Mouse (Mus musculus) limb, embryonic 14.5 days (tissue): Measurements from ENCODE around the gene Neurl1a. TPM values are rescaled to one million over a fixed set of nuclear protein-coding genes. Genes with fewer than 3 reads are reported as not detected.

Experiments used
- ATAC-seq: fragments of 200-750 bp; cut with Nextera tagmentation; 2 replicates; pipeline ENCODE4 v1.8.0; 2017; ENCODE audit warnings: low read depth, moderate number of reproducible peaks, moderate TSS enrichment; ENCODE audit not compliant: low FRiP score
- DNase-seq: peaks from one replicate; pipeline ENCODE4 v3.0.0-alpha.2; 2015; ENCODE audit warnings: low spot score
- H3K27ac ChIP-seq: fragments of 300-500 bp; sonication (generic); replicated peaks from 2 replicates; pipeline ENCODE4 v1.5.1; 2014; ENCODE audit warnings: low read depth, mild to moderate bottlenecking, low read length, moderate library complexity, mixed read lengths
- H3K27me3 ChIP-seq: fragments of 300-500 bp; sonication (generic); 2 replicates; pipeline ENCODE4 v1.6.1; 2014; ENCODE audit warnings: low read length, mixed read lengths; ENCODE audit not compliant: control insufficient read depth, insufficient read depth
- H3K36me3 ChIP-seq: fragments of 300-500 bp; sonication (generic); 2 replicates; pipeline ENCODE4 v1.6.1; 2014; ENCODE audit warnings: mild to moderate bottlenecking, low read length, moderate library complexity, mixed read lengths; ENCODE audit not compliant: control insufficient read depth, insufficient read depth
- H3K4me1 ChIP-seq: fragments of 300-500 bp; sonication (generic); 2 replicates; pipeline ENCODE4 v1.6.1; 2014; ENCODE audit warnings: antibody characterized with exemption, low read length, mixed read lengths; ENCODE audit not compliant: control insufficient read depth, insufficient read depth
- H3K4me2 ChIP-seq: fragments of 300-500 bp; sonication (generic); replicated peaks from 2 replicates; pipeline ENCODE4 v1.6.1; 2014; ENCODE audit warnings: low read depth, mild to moderate bottlenecking, low read length, moderate library complexity; ENCODE audit not compliant: severe bottlenecking
- H3K4me3 ChIP-seq: fragments of 300-500 bp; sonication (generic); replicated peaks from 2 replicates; pipeline ENCODE4 v1.5.1; 2014; ENCODE audit warnings: low read length
- H3K9ac ChIP-seq: fragments of 300-500 bp; sonication (generic); 2 replicates; pipeline ENCODE4 v1.6.1; 2014; ENCODE audit warnings: mild to moderate bottlenecking, low read depth, low read length, moderate library complexity; ENCODE audit not compliant: severe bottlenecking
- H3K9me3 ChIP-seq: fragments of 300-500 bp; sonication (generic); 2 replicates; pipeline ENCODE4 v1.6.1; 2016; ENCODE audit warnings: low read length; ENCODE audit not compliant: control insufficient read depth
- POLR2A ChIP-seq: fragments of 200-500 bp; IDR thresholded peaks from 2 replicates; pipeline ENCODE4 v1.8.0; 2012; ENCODE audit warnings: inconsistent platforms, mild to moderate bottlenecking, moderate library complexity, borderline replicate concordance; ENCODE audit not compliant: insufficient read depth, insufficient read length; ENCODE audit errors: extremely low read depth
- WGBS: fragments of 180-500 bp; shearing (Covaris S2); extraction: QIAGEN DNeasy Blood & Tissue Kit; methylation state at CpG from one replicate; pipeline ENCODE4 v1.1.7; 2014; 5-methylcytosine and 5-hydroxymethylcytosine counted together
- polyA plus RNA-seq, 2 experiments: library from polyadenylated mRNA; depleted of rRNA in 1 of 2; stranded (reverse) in 1 of 2; unstranded in 1 of 2; fragments of >200 nt; fragmentation: Nextera tagmentation in 1 of 2; extraction: Ambion mirVana in 1 of 2; gene quantifications; 2 replicates each; pipeline versions ENCODE4 v1.2.1 to v1.2.3; 2012 to 2014

Neurl1a gene
- polyA plus RNA-seq, 2 experiments: 8.0 to 10.3 TPM

DNA sequence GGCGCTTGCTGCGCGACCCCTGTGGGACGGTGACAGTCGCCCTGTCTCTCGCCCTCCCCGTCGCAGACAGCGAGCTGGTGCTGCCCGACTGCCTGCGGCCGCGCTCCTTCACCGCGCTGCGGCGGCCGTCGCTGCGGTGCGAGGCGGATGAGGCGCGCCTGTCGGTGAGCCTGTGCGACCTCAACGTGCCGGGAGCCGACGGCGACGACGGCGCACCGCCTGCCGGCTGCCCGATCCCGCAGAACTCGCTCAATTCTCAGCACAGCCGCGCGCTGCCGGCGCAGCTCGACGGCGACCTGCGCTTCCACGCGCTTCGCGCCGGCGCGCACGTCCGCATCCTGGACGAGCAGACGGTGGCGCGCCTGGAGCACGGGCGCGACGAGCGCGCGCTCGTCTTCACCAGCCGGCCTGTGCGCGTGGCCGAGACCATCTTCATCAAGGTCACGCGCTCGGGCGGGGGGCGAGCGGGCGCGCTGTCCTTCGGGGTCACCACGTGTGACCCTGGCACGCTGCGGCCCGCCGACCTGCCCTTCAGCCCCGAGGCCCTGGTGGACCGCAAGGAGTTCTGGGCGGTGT, 74.5 kb downstream of the Neurl1a start:
- H3K27ac ChIP-seq: no peak overlapping the region
- H3K9ac ChIP-seq: peak overlapping the region; percentile 25; the same call in 1 of the 2 replicates
- H3K4me3 ChIP-seq: peak overlapping the region; percentile 38
- DNase-seq (no peak), ATAC-seq (no peak)
- peaks cover 30% of the 10 kb centered on the region for H3K27me3 ChIP-seq
- peak overlapping the region; percentile 56 for H3K4me2 ChIP-seq
- no peaks in the 10 kb centered on the region for H3K4me1 ChIP-seq
- H3K36me3 ChIP-seq: no peaks in the 10 kb centered on the region
- TF ChIP-seq POLR2A: no peak
- 4% methylated on average over 85 of the region's 90 CpGs for whole genome bisulfite sequencing
- H3K9me3 ChIP-seq: no peaks in the 10 kb centered on the region

DNA sequence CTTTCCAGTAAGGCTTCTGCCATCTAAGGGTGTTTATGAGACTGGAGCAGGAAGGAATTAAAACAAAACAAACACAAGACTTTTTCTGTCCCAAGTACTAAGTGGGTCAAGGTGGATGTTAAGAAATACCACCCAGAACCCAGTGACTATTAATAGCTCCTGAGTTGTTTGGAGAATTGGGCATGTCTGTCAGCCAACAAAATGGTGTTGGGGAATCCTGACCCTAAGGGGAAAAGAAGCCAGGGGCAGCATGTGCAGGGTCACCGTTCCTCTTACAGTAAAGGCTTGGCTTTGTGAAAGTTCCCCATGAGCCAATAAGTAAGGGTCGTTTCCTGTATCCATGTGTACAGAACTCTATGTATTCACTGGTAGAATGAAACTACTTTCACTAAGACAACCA, 76.4 kb downstream of the Neurl1a start:
- no peaks in the 10 kb centered on the region for H3K4me1 ChIP-seq
- peaks cover 30% of the 10 kb centered on the region for H3K27me3 ChIP-seq
- H3K27ac ChIP-seq: no peak overlapping the region
- H3K9me3 ChIP-seq: no peaks in the 10 kb centered on the region
- no peak overlapping the region for H3K9ac ChIP-seq
- DNase-seq (no peak), ATAC-seq (no peak)
- H3K4me3 ChIP-seq: no peak overlapping the region
- TF ChIP-seq POLR2A: no peak
- H3K36me3 ChIP-seq: no peaks in the 10 kb centered on the region
- no peak overlapping the region for H3K4me2 ChIP-seq
- WGBS: 39% methylated on average over 2 of the region's 2 CpGs

DNA sequence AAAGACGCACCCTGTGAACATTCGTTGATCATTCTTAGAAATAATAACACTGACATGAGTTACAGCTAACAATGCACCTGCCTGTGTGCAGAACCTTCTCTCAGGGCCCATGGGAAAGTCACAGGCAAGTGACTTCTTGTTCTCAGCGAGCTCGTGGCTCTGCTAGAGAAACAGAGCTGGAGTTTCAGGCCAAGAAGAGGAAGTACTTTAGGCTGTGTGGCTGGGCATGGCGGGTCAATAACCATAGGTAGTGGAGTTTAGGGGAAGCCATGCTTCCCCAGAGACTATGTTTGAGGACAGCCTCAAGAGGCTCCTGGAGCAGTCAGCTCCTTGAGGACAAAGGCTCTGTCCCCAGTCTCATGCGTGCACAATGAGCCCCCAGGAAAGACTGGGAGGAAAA, 77.3 kb downstream of the Neurl1a start:
- H3K9me3 ChIP-seq: no peaks in the 10 kb centered on the region
- no peaks in the 10 kb centered on the region for H3K4me1 ChIP-seq
- H3K27ac ChIP-seq: no peak overlapping the region
- DNase-seq (no peak), ATAC-seq (no peak)
- H3K4me3 ChIP-seq: no peak overlapping the region
- no peak for TF ChIP-seq POLR2A
- 76% methylated on average over 6 of the region's 6 CpGs for WGBS
- H3K9ac ChIP-seq: no peak overlapping the region
- H3K36me3 ChIP-seq: no peaks in the 10 kb centered on the region
- peaks cover 30% of the 10 kb centered on the region for H3K27me3 ChIP-seq
- no peak overlapping the region for H3K4me2 ChIP-seq

DNA sequence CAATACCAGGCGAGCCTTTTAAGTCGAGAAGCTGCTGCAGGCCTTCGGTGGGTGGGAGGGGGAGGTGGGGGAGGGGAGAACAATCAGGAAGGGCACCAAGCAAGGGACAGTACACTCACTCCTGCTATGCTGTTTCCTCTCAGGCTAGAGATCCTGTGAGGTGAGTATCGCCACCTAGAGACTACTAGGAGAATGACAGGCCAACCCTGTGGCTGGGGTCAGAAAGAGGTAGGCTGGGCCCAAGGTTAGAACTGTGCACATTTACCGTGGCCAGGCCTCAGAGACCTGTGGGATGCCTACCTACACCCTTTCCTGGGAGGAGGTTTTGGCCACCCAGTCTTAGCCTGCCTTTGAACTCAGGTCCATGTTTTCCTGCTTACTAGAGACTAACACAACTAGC, 81.0 kb downstream of the Neurl1a start:
- no peak for TF ChIP-seq POLR2A
- no peak for DNase-seq
- WGBS: 9% methylated on average over 5 of the region's 5 CpGs
- H3K4me3 ChIP-seq: no peak overlapping the region
- 0 out of 2 replicates have a peak, but pooled peaks have one; percentile 19 for ATAC-seq
- no peak overlapping the region for H3K9ac ChIP-seq
- no peak overlapping the region for H3K4me2 ChIP-seq
- no peaks in the 10 kb centered on the region for H3K9me3 ChIP-seq
- H3K27ac ChIP-seq: no peak overlapping the region
- peaks cover 15% of the 10 kb centered on the region; the same call in 1 of the 2 replicates for H3K36me3 ChIP-seq
- H3K4me1 ChIP-seq: no peaks in the 10 kb centered on the region
- H3K27me3 ChIP-seq: peaks cover 2% of the 10 kb centered on the region; the same call in 1 of the 2 replicates

DNA sequence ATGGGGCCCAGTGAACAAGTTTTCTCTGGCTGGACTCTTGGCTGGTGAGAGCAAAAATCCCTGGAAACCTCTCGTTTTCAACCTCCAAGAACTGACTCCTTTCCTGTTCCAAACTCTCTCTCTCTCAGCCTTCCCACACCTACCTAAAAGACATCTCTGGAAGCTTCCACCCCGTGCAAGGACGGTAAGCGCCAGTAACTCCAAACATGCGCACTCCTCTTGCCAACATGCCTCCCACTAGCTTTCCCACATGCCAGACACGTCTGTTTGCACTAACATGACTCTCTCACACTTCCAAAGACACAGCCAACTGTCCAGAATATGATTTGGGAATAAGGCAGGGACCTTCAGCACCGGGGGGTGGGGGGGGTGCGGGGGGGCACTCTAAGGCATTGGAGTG, 82.6 kb downstream of the Neurl1a start:
- Histone ChIP-seq H3K4me2 (no peak overlapping the region), H3K36me3 (peaks cover 25% of the 10 kb centered on the region), H3K27ac (no peak overlapping the region), H3K9ac (no peak overlapping the region), H3K9me3 (no peaks in the 10 kb centered on the region), H3K27me3 (no peaks in the 10 kb centered on the region), H3K4me1 (no peaks in the 10 kb centered on the region), H3K4me3 (no peak overlapping the region)
- TF ChIP-seq POLR2A: no peak
- ATAC-seq (no peak), DNase-seq (no peak)
- WGBS: 81% methylated on average over 8 of the region's 8 CpGs
